Mouse (Mus musculus): Measurements from ENCODE around the gene Ubash3a. TPM values are rescaled to one million over a fixed set of nuclear protein-coding genes. Genes with fewer than 3 reads are reported as not detected.

Ubash3a gene
- total and polyA plus RNA-seq, 2 experiments from 2014 or later: 0.21 TPM; not detected in 1

DNA sequence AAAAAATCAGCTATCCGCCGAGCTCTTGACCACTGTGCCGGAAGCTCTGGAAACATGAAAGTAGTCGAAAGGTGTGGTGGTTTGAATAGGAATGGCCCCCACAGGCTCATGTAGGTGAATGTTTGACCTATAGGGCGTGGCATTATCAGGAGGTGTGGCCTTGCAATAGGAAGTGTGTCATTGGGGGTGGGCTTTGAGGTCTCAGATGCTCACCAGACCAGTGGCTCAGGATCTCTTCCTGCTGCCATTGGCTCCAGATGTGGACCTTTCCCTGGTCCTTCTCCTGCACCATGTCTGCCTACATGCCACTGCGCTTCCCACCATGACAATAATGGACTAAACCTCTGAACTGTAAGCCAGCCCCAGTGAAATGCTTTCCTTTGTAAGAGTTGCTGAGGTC lies 4.2 kb downstream of the Ubash3a start:
- ATAC-seq: no peak
- H3K4me3 ChIP-seq (ENCODE audit: low read length): no peak overlapping the region
- no peak overlapping the region for H3K27ac ChIP-seq
- no peaks in the 10 kb centered on the region for H3K9me3 ChIP-seq (ENCODE audit: low read length)
- H3K4me2 ChIP-seq (ENCODE audit: low read depth, low read length): no peak overlapping the region
- WGBS: 87% methylated on average over 6 of the region's 6 CpGs
- no peak overlapping the region for H3K9ac ChIP-seq (replicated peaks; ENCODE audit: low read length)
- TF ChIP-seq CTCF (IDR thresholded peaks at IDR 0.05; ENCODE audit: low read depth): no peak
- no peaks in the 10 kb centered on the region for H3K4me1 ChIP-seq (ENCODE audit: insufficient read depth, low read length)
- DNase-seq (ENCODE audit: low spot score): no peak
- no peaks in the 10 kb centered on the region for H3K36me3 ChIP-seq (ENCODE audit: insufficient read depth, low read length)
- no peaks in the 10 kb centered on the region for H3K27me3 ChIP-seq (ENCODE audit: insufficient read depth, low read length)

DNA sequence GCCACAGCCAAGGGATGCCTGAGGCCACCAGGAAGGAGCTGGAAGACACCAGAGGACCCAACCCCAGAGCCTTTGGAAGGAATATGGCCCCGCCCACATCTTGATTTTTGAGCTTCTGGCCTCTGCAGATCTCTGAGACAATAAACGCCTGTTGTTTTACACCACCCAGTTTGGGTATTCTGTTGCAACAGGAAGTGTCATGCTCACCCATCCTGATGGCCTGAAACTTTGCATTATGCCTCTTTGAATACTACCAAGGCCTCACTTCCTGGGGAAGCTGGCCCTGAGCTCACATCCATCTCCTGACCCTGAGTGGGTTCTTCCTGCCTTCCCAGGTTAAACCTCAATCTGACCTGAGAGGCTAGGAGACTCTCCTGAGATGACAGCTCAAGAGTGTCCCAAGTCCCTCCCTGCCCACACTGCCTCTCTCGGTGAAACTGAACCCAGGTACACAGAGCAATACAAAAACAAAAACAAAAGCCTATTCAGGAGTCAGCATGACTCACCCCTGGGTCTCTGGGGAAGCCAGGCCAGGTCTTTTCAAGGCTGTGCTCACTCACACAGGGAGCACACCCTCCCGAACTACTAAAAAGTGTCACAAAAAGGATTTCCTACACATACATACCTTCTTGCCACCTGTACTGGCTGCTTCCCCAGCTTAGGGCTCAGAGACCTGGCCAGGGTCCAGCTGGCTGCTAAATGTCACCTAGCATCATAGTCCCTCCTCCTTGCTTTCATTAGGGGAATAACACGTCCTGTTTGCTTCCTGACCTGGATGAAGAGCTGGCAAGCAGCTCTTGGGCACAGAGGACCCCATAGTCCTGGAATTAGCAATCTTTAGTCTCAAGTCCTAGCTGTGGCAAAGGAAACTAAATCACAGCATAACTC lies 8.6 kb downstream of the Ubash3a start:
- ATAC-seq (no peak), DNase-seq (ENCODE audit: low spot score) (peak; percentile 16)
- H3K36me3 ChIP-seq (ENCODE audit: insufficient read depth, low read length): no peaks in the 10 kb centered on the region
- H3K4me1 ChIP-seq (ENCODE audit: insufficient read depth, low read length): no peaks in the 10 kb centered on the region
- H3K4me3 ChIP-seq (ENCODE audit: low read length): no peak overlapping the region
- H3K27me3 ChIP-seq (ENCODE audit: insufficient read depth, low read length): no peaks in the 10 kb centered on the region
- no peaks in the 10 kb centered on the region for H3K9me3 ChIP-seq (ENCODE audit: low read length)
- TF ChIP-seq CTCF (IDR thresholded peaks at IDR 0.05; ENCODE audit: low read depth): peak; percentile 8; the same call in 1 of the 2 replicates
- WGBS: 47% methylated on average over 5 of the region's 5 CpGs
- H3K27ac ChIP-seq: no peak overlapping the region
- no peak overlapping the region for H3K9ac ChIP-seq (replicated peaks; ENCODE audit: low read length)
- no peak overlapping the region for H3K4me2 ChIP-seq (ENCODE audit: low read depth, low read length)

DNA sequence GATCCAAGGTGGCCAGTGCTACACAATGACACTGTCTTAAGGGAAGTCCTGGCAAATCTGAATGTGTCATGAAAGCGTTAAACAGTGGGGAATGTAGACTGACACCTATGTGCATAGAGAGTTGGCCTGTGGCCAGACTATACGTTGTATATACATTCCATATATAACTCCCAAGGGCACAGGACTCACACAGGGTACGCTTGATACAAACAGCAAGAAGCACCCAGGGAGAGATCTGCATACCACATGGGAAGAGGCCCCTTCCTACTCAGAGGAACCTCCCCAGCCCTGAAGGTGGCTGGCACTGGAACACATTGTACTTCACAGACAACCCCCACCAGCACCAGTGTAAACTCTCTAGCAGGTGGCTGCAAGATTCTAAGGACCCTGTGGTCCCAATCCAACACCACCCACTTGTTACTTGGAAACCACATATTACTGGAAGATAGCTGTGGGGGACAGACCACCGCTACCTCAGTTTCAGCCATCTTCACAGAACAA lies 15.2 kb downstream of the Ubash3a start:
- no peak overlapping the region for H3K27ac ChIP-seq
- H3K4me2 ChIP-seq (ENCODE audit: low read depth, low read length): no peak overlapping the region
- no peaks in the 10 kb centered on the region for H3K9me3 ChIP-seq (ENCODE audit: low read length)
- H3K27me3 ChIP-seq (ENCODE audit: insufficient read depth, low read length): no peaks in the 10 kb centered on the region
- ATAC-seq: no peak
- H3K4me3 ChIP-seq (ENCODE audit: low read length): no peak overlapping the region
- no peak overlapping the region for H3K9ac ChIP-seq (replicated peaks; ENCODE audit: low read length)
- no peaks in the 10 kb centered on the region for H3K36me3 ChIP-seq (ENCODE audit: insufficient read depth, low read length)
- no peaks in the 10 kb centered on the region for H3K4me1 ChIP-seq (ENCODE audit: insufficient read depth, low read length)
- TF ChIP-seq CTCF (IDR thresholded peaks at IDR 0.05; ENCODE audit: low read depth): no peak
- no peak for DNase-seq (ENCODE audit: low spot score)
- WGBS: 84% methylated on average over 4 of the region's 4 CpGs

DNA sequence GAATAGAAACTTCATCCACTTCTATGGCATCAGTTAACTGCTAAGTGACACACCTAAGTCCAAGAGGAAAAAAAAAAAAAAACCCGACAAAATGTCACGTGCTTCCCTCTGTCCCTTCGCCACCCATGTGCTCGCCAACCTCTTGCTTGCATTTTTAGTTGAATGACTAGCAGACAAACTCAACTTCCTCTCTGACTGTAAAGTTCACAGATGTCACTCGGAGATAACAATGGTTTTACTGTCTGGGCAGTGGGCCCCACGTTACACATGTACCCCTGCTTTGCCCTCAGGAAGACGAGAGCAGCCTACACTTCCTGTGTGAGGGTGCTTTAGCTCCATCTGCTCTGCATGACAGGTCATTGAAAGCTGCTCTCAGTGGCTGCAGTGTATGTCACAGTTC lies 16.2 kb downstream of the Ubash3a start:
- no peak for TF ChIP-seq CTCF (IDR thresholded peaks at IDR 0.05; ENCODE audit: low read depth)
- H3K36me3 ChIP-seq (ENCODE audit: insufficient read depth, low read length): no peaks in the 10 kb centered on the region
- no peaks in the 10 kb centered on the region for H3K9me3 ChIP-seq (ENCODE audit: low read length)
- no peaks in the 10 kb centered on the region for H3K4me1 ChIP-seq (ENCODE audit: insufficient read depth, low read length)
- WGBS: 72% methylated on average over 7 of the region's 7 CpGs
- no peak overlapping the region for H3K4me3 ChIP-seq (ENCODE audit: low read length)
- H3K27ac ChIP-seq: no peak overlapping the region
- DNase-seq (ENCODE audit: low spot score) (no peak), ATAC-seq (no peak)
- no peaks in the 10 kb centered on the region for H3K27me3 ChIP-seq (ENCODE audit: insufficient read depth, low read length)
- H3K4me2 ChIP-seq (ENCODE audit: low read depth, low read length): no peak overlapping the region
- no peak overlapping the region for H3K9ac ChIP-seq (replicated peaks; ENCODE audit: low read length)

DNA sequence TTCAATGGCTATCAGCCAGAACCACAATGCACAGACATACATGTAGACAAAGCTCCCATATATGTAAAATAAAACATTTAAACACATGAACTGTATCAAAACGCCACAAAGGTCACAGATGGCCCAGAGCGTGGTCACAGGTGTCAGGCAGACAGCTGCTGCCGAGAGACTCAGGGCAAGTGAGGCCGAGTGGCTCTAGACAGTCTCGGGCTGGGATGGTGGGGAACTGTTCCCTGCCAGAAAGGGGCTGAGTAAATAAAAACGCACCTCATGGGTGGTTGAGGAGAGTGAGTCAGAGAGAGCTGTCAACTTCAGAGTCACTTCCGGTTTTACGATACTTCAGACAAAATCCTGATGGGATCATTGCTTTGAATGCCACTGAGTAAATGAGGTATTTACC lies 16.9 kb downstream of the Ubash3a start:
- Histone ChIP-seq H3K4me1 (ENCODE audit: insufficient read depth, low read length) (no peaks in the 10 kb centered on the region), H3K36me3 (ENCODE audit: insufficient read depth, low read length) (no peaks in the 10 kb centered on the region), H3K27ac (no peak overlapping the region), H3K9ac (replicated peaks; ENCODE audit: low read length) (no peak overlapping the region), H3K9me3 (ENCODE audit: low read length) (no peaks in the 10 kb centered on the region), H3K4me3 (ENCODE audit: low read length) (no peak overlapping the region), H3K4me2 (ENCODE audit: low read depth, low read length) (no peak overlapping the region), H3K27me3 (ENCODE audit: insufficient read depth, low read length) (no peaks in the 10 kb centered on the region)
- DNase-seq (ENCODE audit: low spot score) (no peak), ATAC-seq (no peak)
- WGBS: 85% methylated on average over 8 of the region's 8 CpGs
- TF ChIP-seq CTCF (IDR thresholded peaks at IDR 0.05; ENCODE audit: low read depth): no peak

DNA sequence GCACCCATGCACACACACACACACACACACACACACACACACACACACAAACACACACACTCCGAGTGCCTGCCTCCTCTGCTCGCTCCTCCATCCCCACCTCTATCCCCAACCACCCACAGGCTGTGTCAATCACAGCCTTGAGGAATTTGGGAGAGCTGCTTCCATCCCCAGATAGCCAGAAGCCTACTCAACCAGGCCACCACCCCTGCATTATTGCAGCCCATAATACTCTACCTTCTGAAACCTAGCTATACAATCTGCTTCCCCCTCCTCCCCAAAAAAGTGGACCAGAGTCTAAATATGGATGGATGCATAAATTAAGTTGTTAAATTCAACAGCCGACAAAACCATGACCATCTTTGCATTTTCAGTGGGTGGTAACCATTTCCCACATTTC lies 18.7 kb downstream of the Ubash3a start:
- no peaks in the 10 kb centered on the region for H3K36me3 ChIP-seq (ENCODE audit: insufficient read depth, low read length)

DNA sequence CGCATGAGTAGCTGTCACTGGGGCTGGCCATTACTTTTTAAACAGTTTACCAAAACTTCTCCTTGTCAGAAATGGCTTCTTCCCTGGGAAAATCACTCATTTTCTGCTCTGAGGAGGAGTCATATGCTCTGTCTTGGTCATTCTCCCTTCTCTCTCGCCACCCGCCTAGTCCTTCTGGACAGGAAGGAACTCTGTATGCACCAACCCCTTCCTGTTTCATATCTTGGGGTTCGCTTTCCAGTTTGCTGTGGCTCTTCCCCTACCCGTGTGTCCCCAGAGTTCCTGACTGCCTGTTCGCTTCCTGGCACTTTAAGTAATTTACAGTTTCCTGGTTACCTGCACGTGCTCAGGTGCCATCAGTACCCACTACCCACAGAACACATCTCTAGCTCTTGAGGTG lies 19.3 kb downstream of the Ubash3a start:
- no peaks in the 10 kb centered on the region for H3K4me1 ChIP-seq (ENCODE audit: insufficient read depth, low read length)
- DNase-seq (ENCODE audit: low spot score): no peak
- H3K27ac ChIP-seq: no peak overlapping the region
- no peaks in the 10 kb centered on the region for H3K36me3 ChIP-seq (ENCODE audit: insufficient read depth, low read length)
- H3K4me2 ChIP-seq (ENCODE audit: low read depth, low read length): no peak overlapping the region
- no peak overlapping the region for H3K9ac ChIP-seq (replicated peaks; ENCODE audit: low read length)
- H3K4me3 ChIP-seq (ENCODE audit: low read length): no peak overlapping the region
- 87% methylated on average over 7 of the region's 7 CpGs for WGBS
- H3K9me3 ChIP-seq (ENCODE audit: low read length): no peaks in the 10 kb centered on the region
- no peak for ATAC-seq
- TF ChIP-seq CTCF (IDR thresholded peaks at IDR 0.05; ENCODE audit: low read depth): no peak
- H3K27me3 ChIP-seq (ENCODE audit: insufficient read depth, low read length): no peaks in the 10 kb centered on the region

More for the DNA sequence above, 18.7 kb downstream of the Ubash3a start:
- Histone ChIP-seq H3K9ac (replicated peaks; ENCODE audit: low read length) (no peak overlapping the region), H3K9me3 (ENCODE audit: low read length) (no peaks in the 10 kb centered on the region), H3K4me1 (ENCODE audit: insufficient read depth, low read length) (no peaks in the 10 kb centered on the region), H3K27me3 (ENCODE audit: insufficient read depth, low read length) (no peaks in the 10 kb centered on the region), H3K4me3 (ENCODE audit: low read length) (no peak overlapping the region), H3K27ac (no peak overlapping the region), H3K4me2 (ENCODE audit: low read depth, low read length) (no peak overlapping the region)
- ATAC-seq: no peak
- no peak for DNase-seq (ENCODE audit: low spot score)
- no peak for TF ChIP-seq CTCF (IDR thresholded peaks at IDR 0.05; ENCODE audit: low read depth)
- WGBS: 72% methylated on average over 3 of the region's 3 CpGs
